Mouse (Mus musculus): ENCODE data around the gene Cnksr1. TPM values are rescaled to one million over a fixed set of nuclear protein-coding genes. Genes with fewer than 3 reads are reported as not detected.
A peak's percentile ranks its signal among the peaks of the same experiment; 100 is the strongest.
"Not testable (repeated sequence)": the region's sequence is repeated elsewhere in the genome, so short reads cannot be mapped to it uniquely, and the experiment has no call there.

Gene Cnksr1
- total and polyA plus RNA-seq, 2 experiments from 2014 or later, result 0.27 to 0.28 TPM

DNA sequence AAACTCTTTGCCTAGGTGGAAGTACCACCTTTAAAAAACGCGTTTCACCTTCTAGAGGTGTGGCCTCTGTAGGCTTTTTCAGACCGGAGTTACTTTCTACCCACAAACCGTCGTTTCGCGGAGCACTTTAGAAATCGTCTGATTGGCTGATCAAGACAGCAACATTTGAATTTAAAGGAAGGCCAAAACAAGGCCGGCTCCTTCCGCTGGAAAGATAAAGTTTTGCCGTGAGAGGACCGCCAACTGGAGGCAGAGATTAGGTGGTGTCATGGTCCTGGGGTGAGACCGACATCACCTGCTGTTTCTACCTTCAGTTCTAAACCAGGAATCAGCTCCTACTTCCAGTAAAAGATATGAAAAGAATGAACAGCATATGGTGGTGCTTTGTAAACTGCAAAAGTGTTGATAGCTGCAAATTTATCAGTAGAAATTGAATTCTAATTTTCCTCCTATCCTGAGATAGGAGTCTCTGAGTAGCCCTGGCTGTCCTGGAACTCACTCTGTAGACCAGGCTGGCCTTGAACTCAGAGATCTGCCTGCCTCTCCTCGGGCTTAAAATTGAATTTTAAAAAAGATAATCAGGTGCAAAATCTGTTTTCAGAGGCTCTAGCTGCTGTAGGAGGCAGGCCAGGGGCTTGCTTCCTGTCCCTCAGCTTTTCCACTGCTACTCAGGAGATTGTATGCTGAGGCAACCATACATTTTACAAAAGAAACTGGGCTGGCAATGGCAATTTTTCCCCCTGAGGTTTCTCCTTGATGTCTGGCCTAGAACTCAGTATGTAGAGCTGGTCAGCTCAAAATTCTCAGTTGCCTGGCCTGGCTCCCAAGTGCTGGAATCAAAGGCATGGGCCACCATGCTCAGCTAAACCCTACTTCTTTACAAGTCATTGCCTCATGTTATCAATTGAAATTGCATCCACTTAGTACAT, 35.5 kb upstream of the Cnksr1 start:
- H3K4me1 ChIP-seq (ENCODE audit: insufficient read depth, low read length), result no peaks in the 10 kb centered on the region
- ATAC-seq (ENCODE audit: low FRiP score), result no peak
- H3K4me3 ChIP-seq (ENCODE audit: low read depth, low read length), result no peak overlapping the region
- H3K27me3 ChIP-seq (ENCODE audit: insufficient read depth, low read length), result no peaks in the 10 kb centered on the region
- TF ChIP-seq CTCF (IDR thresholded peaks at IDR 0.05), result no peak
- H3K36me3 ChIP-seq (ENCODE audit: insufficient read depth, low read length), result peaks cover 20% of the 10 kb centered on the region
- no peak overlapping the region for H3K4me2 ChIP-seq (ENCODE audit: low read depth, low read length, poor library complexity, severe bottlenecking)
- 4% methylated on average over 14 of the region's 14 CpGs for WGBS
- no peak for DNase-seq (ENCODE audit: low spot score)
- H3K27ac ChIP-seq (ENCODE audit: low read depth, low read length), result no peak overlapping the region
- no peaks in the 10 kb centered on the region for H3K9me3 ChIP-seq (ENCODE audit: low read length)
- H3K9ac ChIP-seq (replicated peaks; ENCODE audit: low read length, poor library complexity, severe bottlenecking), result no peak overlapping the region

DNA sequence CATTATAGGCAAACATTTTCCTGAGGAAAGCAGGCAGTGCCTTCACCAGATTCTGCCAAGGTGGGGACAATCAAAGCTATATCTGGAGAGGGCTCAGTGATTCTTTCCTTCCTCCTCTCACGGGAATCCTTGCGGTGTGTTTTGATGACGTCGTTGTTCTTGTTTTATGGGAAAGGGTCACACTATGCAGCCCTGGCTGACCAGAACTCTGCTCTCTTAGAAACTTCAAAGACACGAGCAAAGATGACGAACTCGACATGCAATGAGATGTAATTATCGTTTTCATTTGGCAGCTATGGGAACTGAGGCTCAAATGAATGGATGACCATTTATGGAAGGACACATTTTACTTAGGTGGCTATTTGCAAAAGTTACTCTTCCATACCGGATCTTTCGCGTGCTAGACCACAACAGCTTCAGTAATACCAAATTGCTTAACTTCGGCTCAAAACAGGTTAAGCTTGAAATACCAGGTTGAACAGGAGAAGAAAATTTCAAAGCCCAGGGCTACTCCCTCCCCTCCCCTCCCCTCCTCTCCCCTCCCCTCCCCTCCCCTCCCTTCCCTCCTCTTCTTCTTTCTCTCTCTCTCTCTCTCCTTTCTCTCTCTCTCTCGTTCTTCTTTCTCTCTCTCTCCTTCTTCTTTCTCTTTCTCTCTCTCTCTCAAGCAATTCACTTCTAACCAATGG, 34.7 kb upstream of the Cnksr1 start:
- no peaks in the 10 kb centered on the region for H3K9me3 ChIP-seq (ENCODE audit: low read length)
- no peaks in the 10 kb centered on the region for H3K4me1 ChIP-seq (ENCODE audit: insufficient read depth, low read length)
- WGBS, result 39% methylated on average over 12 of the region's 13 CpGs
- no peak overlapping the region for H3K27ac ChIP-seq (ENCODE audit: low read depth, low read length)
- H3K4me2 ChIP-seq (ENCODE audit: low read depth, low read length, poor library complexity, severe bottlenecking), result no peak overlapping the region
- ATAC-seq (ENCODE audit: low FRiP score) (no peak), DNase-seq (ENCODE audit: low spot score) (no peak)
- no peaks in the 10 kb centered on the region for H3K27me3 ChIP-seq (ENCODE audit: insufficient read depth, low read length)
- no peak for TF ChIP-seq CTCF (IDR thresholded peaks at IDR 0.05)
- no peak overlapping the region for H3K9ac ChIP-seq (replicated peaks; ENCODE audit: low read length, poor library complexity, severe bottlenecking)
- H3K36me3 ChIP-seq (ENCODE audit: insufficient read depth, low read length), result peaks cover 14% of the 10 kb centered on the region
- H3K4me3 ChIP-seq (ENCODE audit: low read depth, low read length), result no peak overlapping the region

GRCm38 (mm10) chr4:134271979-134272378, 33.8 kb upstream of the Cnksr1 start:
- H3K4me1 ChIP-seq (ENCODE audit: insufficient read depth, low read length), result no peaks in the 10 kb centered on the region

GRCm38 (mm10) chr4:134269622-134270021, 31.4 kb upstream of the Cnksr1 start:
- DNase-seq (ENCODE audit: low spot score); H3K4me2 ChIP-seq (ENCODE audit: low read depth, low read length, poor library complexity, severe bottlenecking); H3K9me3 ChIP-seq (ENCODE audit: low read length); H3K9ac ChIP-seq (replicated peaks; ENCODE audit: low read length, poor library complexity, severe bottlenecking); ATAC-seq (ENCODE audit: low FRiP score); H3K4me3 ChIP-seq (ENCODE audit: low read depth, low read length); H3K36me3 ChIP-seq (ENCODE audit: insufficient read depth, low read length); H3K27ac ChIP-seq (ENCODE audit: low read depth, low read length); H3K27me3 ChIP-seq (ENCODE audit: insufficient read depth, low read length); H3K4me1 ChIP-seq (ENCODE audit: insufficient read depth, low read length): not testable (repeated sequence)
- peak; percentile 50 for TF ChIP-seq CTCF (IDR thresholded peaks at IDR 0.05)

More at GRCm38 (mm10) chr4:134271979-134272378, 33.8 kb upstream of the Cnksr1 start:
- Histone ChIP-seq H3K9me3 (ENCODE audit: low read length) (no peaks in the 10 kb centered on the region), H3K4me3 (ENCODE audit: low read depth, low read length) (no peak overlapping the region), H3K27ac (ENCODE audit: low read depth, low read length) (no peak overlapping the region), H3K27me3 (ENCODE audit: insufficient read depth, low read length) (no peaks in the 10 kb centered on the region), H3K36me3 (ENCODE audit: insufficient read depth, low read length) (peaks cover 8% of the 10 kb centered on the region; the same call in 1 of the 2 replicates), H3K4me2 (ENCODE audit: low read depth, low read length, poor library complexity, severe bottlenecking) (no peak overlapping the region), H3K9ac (replicated peaks; ENCODE audit: low read length, poor library complexity, severe bottlenecking) (no peak overlapping the region)
- no peak for TF ChIP-seq CTCF (IDR thresholded peaks at IDR 0.05)
- no peak for DNase-seq (ENCODE audit: low spot score)
- ATAC-seq (ENCODE audit: low FRiP score), result no peak
- WGBS, result 81% methylated on average over 7 of the region's 7 CpGs

DNA sequence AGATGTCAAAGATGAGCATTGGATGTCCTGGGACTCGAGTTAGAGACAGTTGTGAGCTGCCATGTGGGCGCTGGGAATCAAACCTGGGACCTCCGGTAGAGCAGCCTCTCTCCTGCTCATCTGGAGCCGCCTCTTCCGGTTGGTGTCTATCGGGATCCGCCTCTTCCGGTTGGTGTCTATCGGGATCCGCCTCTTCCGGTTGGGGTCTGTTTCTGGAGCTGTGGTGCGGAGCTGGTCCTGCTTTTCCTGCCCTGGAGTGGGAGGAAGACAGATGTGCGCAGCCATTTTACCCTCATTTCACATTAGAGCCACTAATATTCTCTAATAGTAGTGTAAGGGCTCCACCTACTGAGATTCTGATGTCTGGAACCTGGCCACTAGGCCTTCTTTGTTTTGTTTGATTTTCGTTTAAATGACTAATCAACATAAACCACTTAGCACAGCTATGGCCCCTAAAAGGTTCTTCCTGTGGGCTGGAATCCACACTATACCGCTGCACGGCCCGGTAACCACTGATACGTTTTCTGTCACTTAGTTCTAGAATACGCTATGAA, 30.0 kb upstream of the Cnksr1 start:
- 87% methylated on average over 19 of the region's 19 CpGs for WGBS
- H3K9me3 ChIP-seq (ENCODE audit: low read length), result no peaks in the 10 kb centered on the region
- ATAC-seq (ENCODE audit: low FRiP score), result no peak
- no peaks in the 10 kb centered on the region for H3K27me3 ChIP-seq (ENCODE audit: insufficient read depth, low read length)
- no peak overlapping the region for H3K27ac ChIP-seq (ENCODE audit: low read depth, low read length)
- no peak for DNase-seq (ENCODE audit: low spot score)
- no peaks in the 10 kb centered on the region for H3K4me1 ChIP-seq (ENCODE audit: insufficient read depth, low read length)
- TF ChIP-seq CTCF (IDR thresholded peaks at IDR 0.05), result peak; percentile 28; the same call in 1 of the 2 replicates
- H3K4me3 ChIP-seq (ENCODE audit: low read depth, low read length), result no peak overlapping the region
- no peak overlapping the region for H3K4me2 ChIP-seq (ENCODE audit: low read depth, low read length, poor library complexity, severe bottlenecking)
- H3K36me3 ChIP-seq (ENCODE audit: insufficient read depth, low read length), result no peaks in the 10 kb centered on the region
- H3K9ac ChIP-seq (replicated peaks; ENCODE audit: low read length, poor library complexity, severe bottlenecking), result no peak overlapping the region

Measured in midbrain, postnatal 0 days (tissue).